Mouse (Mus musculus): Measurements from ENCODE around the gene Zdhhc19. TPM values are rescaled to one million over a fixed set of nuclear protein-coding genes. Genes with fewer than 3 reads are reported as not detected.

The Zdhhc19 gene
- polyA plus RNA-seq, 1 experiment from 2014 or later, result not detected

GRCm38 (mm10) chr16:32563056-32563793, 67.2 kb downstream of the Zdhhc19 start:
- no peaks in the 10 kb centered on the region for H3K36me3 ChIP-seq
- no peak for ATAC-seq (ENCODE audit: insufficient number of reproducible peaks, low FRiP score, low TSS enrichment, low read depth)
- no peaks in the 10 kb centered on the region for H3K4me1 ChIP-seq
- H3K4me3 ChIP-seq (replicated peaks), result no peak overlapping the region
- no peak overlapping the region for H3K4me2 ChIP-seq (replicated peaks)
- no peaks in the 10 kb centered on the region for H3K27me3 ChIP-seq
- H3K9ac ChIP-seq, result no peak overlapping the region
- no peaks in the 10 kb centered on the region for H3K9me3 ChIP-seq (replicated peaks)
- no peak overlapping the region for H3K27ac ChIP-seq (replicated peaks)
- 67% methylated on average over 5 of the region's 5 CpGs for WGBS

GRCm38 (mm10) chr16:32567282-32567681, 71.2 kb downstream of the Zdhhc19 start:
- H3K4me3 ChIP-seq (replicated peaks), result no peak overlapping the region
- H3K9me3 ChIP-seq (replicated peaks), result no peaks in the 10 kb centered on the region
- ATAC-seq (ENCODE audit: insufficient number of reproducible peaks, low FRiP score, low TSS enrichment, low read depth), result no peak
- no peaks in the 10 kb centered on the region for H3K36me3 ChIP-seq
- no peak overlapping the region for H3K9ac ChIP-seq
- 62% methylated on average over 4 of the region's 4 CpGs for WGBS
- H3K4me1 ChIP-seq, result no peaks in the 10 kb centered on the region
- H3K27ac ChIP-seq (replicated peaks), result no peak overlapping the region
- no peaks in the 10 kb centered on the region for H3K27me3 ChIP-seq
- H3K4me2 ChIP-seq (replicated peaks), result no peak overlapping the region

GRCm38 (mm10) chr16:32568401-32568800, 72.3 kb downstream of the Zdhhc19 start:
- no peak for ATAC-seq (ENCODE audit: insufficient number of reproducible peaks, low FRiP score, low TSS enrichment, low read depth)
- H3K4me3 ChIP-seq (replicated peaks), result no peak overlapping the region
- no peak overlapping the region for H3K4me2 ChIP-seq (replicated peaks)
- no peaks in the 10 kb centered on the region for H3K36me3 ChIP-seq
- no peaks in the 10 kb centered on the region for H3K27me3 ChIP-seq
- no peak overlapping the region for H3K9ac ChIP-seq
- 65% methylated on average over 6 of the region's 6 CpGs for WGBS
- H3K27ac ChIP-seq (replicated peaks), result no peak overlapping the region
- H3K9me3 ChIP-seq (replicated peaks), result no peaks in the 10 kb centered on the region
- H3K4me1 ChIP-seq, result no peaks in the 10 kb centered on the region

- 82% methylated on average over 3 of the region's 3 CpGs for WGBS
- H3K4me3 ChIP-seq (replicated peaks), result no peak overlapping the region
- no peaks in the 10 kb centered on the region for H3K27me3 ChIP-seq
- ATAC-seq (ENCODE audit: insufficient number of reproducible peaks, low FRiP score, low TSS enrichment, low read depth), result no peak
- H3K27ac ChIP-seq (replicated peaks), result no peak overlapping the region
- H3K36me3 ChIP-seq, result no peaks in the 10 kb centered on the region
- H3K9me3 ChIP-seq (replicated peaks), result no peaks in the 10 kb centered on the region
- H3K4me1 ChIP-seq, result no peaks in the 10 kb centered on the region
- no peak overlapping the region for H3K9ac ChIP-seq
- no peak overlapping the region for H3K4me2 ChIP-seq (replicated peaks)
Observed at GRCm38 (mm10) chr16:32570042-32570441, 74.0 kb downstream of the Zdhhc19 start.

GRCm38 (mm10) chr16:32572528-32572927, 76.5 kb downstream of the Zdhhc19 start:
- WGBS, result 81% methylated on average over 4 of the region's 4 CpGs
- H3K4me2 ChIP-seq (replicated peaks), result no peak overlapping the region
- no peaks in the 10 kb centered on the region for H3K9me3 ChIP-seq (replicated peaks)
- no peak overlapping the region for H3K27ac ChIP-seq (replicated peaks)
- no peak overlapping the region for H3K4me3 ChIP-seq (replicated peaks)
- H3K4me1 ChIP-seq, result no peaks in the 10 kb centered on the region
- no peak for ATAC-seq (ENCODE audit: insufficient number of reproducible peaks, low FRiP score, low TSS enrichment, low read depth)
- H3K36me3 ChIP-seq, result no peaks in the 10 kb centered on the region
- H3K27me3 ChIP-seq, result no peaks in the 10 kb centered on the region
- H3K9ac ChIP-seq, result no peak overlapping the region

- 83% methylated on average over 4 of the region's 4 CpGs for WGBS
- H3K36me3 ChIP-seq, result no peaks in the 10 kb centered on the region
- ATAC-seq (ENCODE audit: insufficient number of reproducible peaks, low FRiP score, low TSS enrichment, low read depth), result no peak
- no peak overlapping the region for H3K4me2 ChIP-seq (replicated peaks)
- no peaks in the 10 kb centered on the region for H3K27me3 ChIP-seq
- no peak overlapping the region for H3K4me3 ChIP-seq (replicated peaks)
- no peak overlapping the region for H3K9ac ChIP-seq
- H3K4me1 ChIP-seq, result no peaks in the 10 kb centered on the region
- no peaks in the 10 kb centered on the region for H3K9me3 ChIP-seq (replicated peaks)
- H3K27ac ChIP-seq (replicated peaks), result no peak overlapping the region
Observed at GRCm38 (mm10) chr16:32586482-32586881, 90.4 kb downstream of the Zdhhc19 start.

- WGBS, result 84% methylated on average over 3 of the region's 3 CpGs
- no peak overlapping the region for H3K4me2 ChIP-seq (replicated peaks)
- H3K4me1 ChIP-seq, result no peaks in the 10 kb centered on the region
- H3K9ac ChIP-seq, result no peak overlapping the region
- no peak for ATAC-seq (ENCODE audit: insufficient number of reproducible peaks, low FRiP score, low TSS enrichment, low read depth)
- H3K4me3 ChIP-seq (replicated peaks), result no peak overlapping the region
- H3K36me3 ChIP-seq, result no peaks in the 10 kb centered on the region
- H3K27me3 ChIP-seq, result no peaks in the 10 kb centered on the region
- no peak overlapping the region for H3K27ac ChIP-seq (replicated peaks)
- no peaks in the 10 kb centered on the region for H3K9me3 ChIP-seq (replicated peaks)
Observed at GRCm38 (mm10) chr16:32588568-32588967, 92.5 kb downstream of the Zdhhc19 start.

- H3K4me1 ChIP-seq, result no peaks in the 10 kb centered on the region
- no peak for ATAC-seq (ENCODE audit: insufficient number of reproducible peaks, low FRiP score, low TSS enrichment, low read depth)
- no peak overlapping the region for H3K4me3 ChIP-seq (replicated peaks)
- no peak overlapping the region for H3K9ac ChIP-seq
- H3K27ac ChIP-seq (replicated peaks), result no peak overlapping the region
- 85% methylated on average over 8 of the region's 8 CpGs for WGBS
- no peaks in the 10 kb centered on the region for H3K9me3 ChIP-seq (replicated peaks)
- no peaks in the 10 kb centered on the region for H3K27me3 ChIP-seq
- H3K36me3 ChIP-seq, result no peaks in the 10 kb centered on the region
- no peak overlapping the region for H3K4me2 ChIP-seq (replicated peaks)
Observed at GRCm38 (mm10) chr16:32591521-32591920, 95.5 kb downstream of the Zdhhc19 start.

- no peaks in the 10 kb centered on the region for H3K36me3 ChIP-seq
- 87% methylated on average over 5 of the region's 5 CpGs for WGBS
Observed at GRCm38 (mm10) chr16:32593283-32593805, 97.3 kb downstream of the Zdhhc19 start.

GRCm38 (mm10) chr16:32593916-32594315, 97.9 kb downstream of the Zdhhc19 start:
- Histone ChIP-seq H3K9me3 (replicated peaks) (no peaks in the 10 kb centered on the region), H3K27ac (replicated peaks) (no peak overlapping the region), H3K9ac (no peak overlapping the region), H3K4me3 (replicated peaks) (no peak overlapping the region), H3K4me1 (no peaks in the 10 kb centered on the region), H3K4me2 (replicated peaks) (no peak overlapping the region), H3K36me3 (no peaks in the 10 kb centered on the region), H3K27me3 (no peaks in the 10 kb centered on the region)
- 67% methylated on average over 5 of the region's 5 CpGs for WGBS
- no peak for ATAC-seq (ENCODE audit: insufficient number of reproducible peaks, low FRiP score, low TSS enrichment, low read depth)

More at GRCm38 (mm10) chr16:32593283-32593805, 97.3 kb downstream of the Zdhhc19 start:
- H3K9ac ChIP-seq, result no peak overlapping the region
- no peak overlapping the region for H3K4me3 ChIP-seq (replicated peaks)
- no peak for ATAC-seq (ENCODE audit: insufficient number of reproducible peaks, low FRiP score, low TSS enrichment, low read depth)
- H3K4me2 ChIP-seq (replicated peaks), result no peak overlapping the region
- no peaks in the 10 kb centered on the region for H3K27me3 ChIP-seq
- H3K27ac ChIP-seq (replicated peaks), result no peak overlapping the region
- no peaks in the 10 kb centered on the region for H3K4me1 ChIP-seq
- no peaks in the 10 kb centered on the region for H3K9me3 ChIP-seq (replicated peaks)

- no peak overlapping the region for H3K4me3 ChIP-seq (replicated peaks)
- no peak overlapping the region for H3K4me2 ChIP-seq (replicated peaks)
- H3K9me3 ChIP-seq (replicated peaks), result no peaks in the 10 kb centered on the region
- H3K9ac ChIP-seq, result no peak overlapping the region
- 55% methylated on average over 5 of the region's 5 CpGs for WGBS
- no peaks in the 10 kb centered on the region for H3K36me3 ChIP-seq
- no peaks in the 10 kb centered on the region for H3K27me3 ChIP-seq
- H3K27ac ChIP-seq (replicated peaks), result no peak overlapping the region
- no peak for ATAC-seq (ENCODE audit: insufficient number of reproducible peaks, low FRiP score, low TSS enrichment, low read depth)
- H3K4me1 ChIP-seq, result no peaks in the 10 kb centered on the region
Observed at GRCm38 (mm10) chr16:32594701-32595100, 98.6 kb downstream of the Zdhhc19 start.

Data from embryonic facial prominence, embryonic 15.5 days (tissue).